Mouse (Mus musculus) limb, embryonic 14.5 days (tissue): ENCODE results near the gene Psmd10. TPM values are rescaled to one million over a fixed set of nuclear protein-coding genes. Genes with fewer than 3 reads are reported as not detected.
A peak's percentile ranks its signal among the peaks of the same experiment; 100 is the strongest.

Experiments
- ATAC-seq: fragments of 200-750 bp; cut with Nextera tagmentation; 2 replicates; pipeline ENCODE4 v1.8.0; 2017; ENCODE audit warnings: low read depth, moderate number of reproducible peaks, moderate TSS enrichment; ENCODE audit not compliant: low FRiP score
- DNase-seq: peaks from one replicate; pipeline ENCODE4 v3.0.0-alpha.2; 2015; ENCODE audit warnings: low spot score
- H3K27ac ChIP-seq: fragments of 300-500 bp; sonication (generic); replicated peaks from 2 replicates; pipeline ENCODE4 v1.5.1; 2014; ENCODE audit warnings: low read depth, mild to moderate bottlenecking, low read length, moderate library complexity, mixed read lengths
- H3K27me3 ChIP-seq: fragments of 300-500 bp; sonication (generic); 2 replicates; pipeline ENCODE4 v1.6.1; 2014; ENCODE audit warnings: low read length, mixed read lengths; ENCODE audit not compliant: control insufficient read depth, insufficient read depth
- H3K36me3 ChIP-seq: fragments of 300-500 bp; sonication (generic); 2 replicates; pipeline ENCODE4 v1.6.1; 2014; ENCODE audit warnings: mild to moderate bottlenecking, low read length, moderate library complexity, mixed read lengths; ENCODE audit not compliant: control insufficient read depth, insufficient read depth
- H3K4me1 ChIP-seq: fragments of 300-500 bp; sonication (generic); 2 replicates; pipeline ENCODE4 v1.6.1; 2014; ENCODE audit warnings: antibody characterized with exemption, low read length, mixed read lengths; ENCODE audit not compliant: control insufficient read depth, insufficient read depth
- H3K4me2 ChIP-seq: fragments of 300-500 bp; sonication (generic); replicated peaks from 2 replicates; pipeline ENCODE4 v1.6.1; 2014; ENCODE audit warnings: low read depth, mild to moderate bottlenecking, low read length, moderate library complexity; ENCODE audit not compliant: severe bottlenecking
- H3K4me3 ChIP-seq: fragments of 300-500 bp; sonication (generic); replicated peaks from 2 replicates; pipeline ENCODE4 v1.5.1; 2014; ENCODE audit warnings: low read length
- H3K9ac ChIP-seq: fragments of 300-500 bp; sonication (generic); 2 replicates; pipeline ENCODE4 v1.6.1; 2014; ENCODE audit warnings: mild to moderate bottlenecking, low read depth, low read length, moderate library complexity; ENCODE audit not compliant: severe bottlenecking
- H3K9me3 ChIP-seq: fragments of 300-500 bp; sonication (generic); 2 replicates; pipeline ENCODE4 v1.6.1; 2016; ENCODE audit warnings: low read length; ENCODE audit not compliant: control insufficient read depth
- POLR2A ChIP-seq: fragments of 200-500 bp; IDR thresholded peaks from 2 replicates; pipeline ENCODE4 v1.8.0; 2012; ENCODE audit warnings: inconsistent platforms, mild to moderate bottlenecking, moderate library complexity, borderline replicate concordance; ENCODE audit not compliant: insufficient read depth, insufficient read length; ENCODE audit errors: extremely low read depth
- WGBS: fragments of 180-500 bp; shearing (Covaris S2); extraction: QIAGEN DNeasy Blood & Tissue Kit; methylation state at CpG from one replicate; pipeline ENCODE4 v1.1.7; 2014; 5-methylcytosine and 5-hydroxymethylcytosine counted together
- polyA plus RNA-seq, 2 experiments: library from polyadenylated mRNA; depleted of rRNA in 1 of 2; stranded (reverse) in 1 of 2; unstranded in 1 of 2; fragments of >200 nt; fragmentation: Nextera tagmentation in 1 of 2; extraction: Ambion mirVana in 1 of 2; gene quantifications; 2 replicates each; pipeline versions ENCODE4 v1.2.1 to v1.2.3; 2012 to 2014

Gene Psmd10
- polyA plus RNA-seq, 2 experiments = 19.0 to 43.9 TPM

DNA sequence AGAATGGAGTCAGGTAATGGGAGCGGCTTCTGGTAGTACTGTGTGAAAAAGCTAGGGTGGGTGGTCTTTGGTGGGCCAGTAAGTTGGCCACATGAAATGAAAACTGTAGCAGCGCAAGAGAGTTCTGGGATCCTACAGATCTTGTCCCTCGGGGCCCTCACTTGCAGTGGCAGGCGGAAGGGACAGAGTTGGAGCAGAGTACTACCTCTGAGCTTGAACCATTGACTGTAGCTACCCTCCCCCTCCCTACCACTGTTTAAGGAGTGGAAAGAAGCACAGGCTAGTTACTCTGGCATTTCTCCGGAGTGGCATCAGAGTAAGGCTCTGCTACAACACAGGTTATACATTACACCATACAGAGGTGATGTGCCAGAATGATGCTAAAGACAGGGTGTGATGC lies 431 bp upstream of the Psmd10 start:
- H3K4me3 ChIP-seq = peak overlapping the region; percentile 47
- H3K27ac ChIP-seq = no peak overlapping the region
- TF ChIP-seq POLR2A = no peak
- WGBS = 25% methylated on average over 5 of the region's 5 CpGs
- H3K9me3 ChIP-seq = no peaks in the 10 kb centered on the region
- H3K27me3 ChIP-seq = no peaks in the 10 kb centered on the region
- H3K4me1 ChIP-seq = no peaks in the 10 kb centered on the region
- H3K4me2 ChIP-seq = peak overlapping the region; percentile 59
- peak; percentile 31 for ATAC-seq
- peaks cover 4% of the 10 kb centered on the region; the same call in 1 of the 2 replicates for H3K36me3 ChIP-seq
- no peak for DNase-seq
- H3K9ac ChIP-seq = 0 out of 2 replicates have a peak overlapping the region, but pooled peaks have one; percentile 21

- no peak overlapping the region for H3K4me3 ChIP-seq
- no peaks in the 10 kb centered on the region for H3K4me1 ChIP-seq
- H3K9me3 ChIP-seq = no peaks in the 10 kb centered on the region
- H3K36me3 ChIP-seq = peaks cover 7% of the 10 kb centered on the region; the same call in 1 of the 2 replicates
- H3K4me2 ChIP-seq = no peak overlapping the region
- DNase-seq (no peak), ATAC-seq (no peak)
- H3K9ac ChIP-seq = no peak overlapping the region
- H3K27ac ChIP-seq = no peak overlapping the region
- H3K27me3 ChIP-seq = no peaks in the 10 kb centered on the region
- TF ChIP-seq POLR2A = no peak
- WGBS = 89% methylated on average over 4 of the region's 4 CpGs
Measured at GRCm38 (mm10) chrX:140953618-140954017, 2.9 kb downstream of the Psmd10 start.

DNA sequence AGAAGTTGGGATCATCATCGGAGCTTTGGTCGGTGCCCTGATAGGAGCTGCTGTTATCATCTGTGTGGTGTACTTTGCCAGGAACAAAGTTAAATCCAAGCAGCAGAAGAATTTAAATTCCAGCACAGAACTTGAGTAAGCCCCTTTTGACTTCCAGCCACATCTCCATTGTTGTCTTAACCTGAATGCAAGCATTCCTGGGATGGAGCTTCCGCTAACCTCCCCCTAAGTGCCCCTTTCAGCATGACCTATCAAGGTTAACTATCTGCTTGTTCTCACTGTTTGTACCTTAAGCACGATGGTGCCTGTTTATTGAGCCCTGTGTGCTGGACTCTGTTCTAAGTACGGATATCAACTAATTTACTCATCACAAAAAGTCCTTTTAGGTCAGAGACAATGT lies 20.3 kb downstream of the Psmd10 start:
- H3K36me3 ChIP-seq = no peaks in the 10 kb centered on the region
- H3K4me1 ChIP-seq = no peaks in the 10 kb centered on the region
- no peak overlapping the region for H3K4me2 ChIP-seq
- H3K9ac ChIP-seq = no peak overlapping the region
- 72% methylated on average over 5 of the region's 5 CpGs for WGBS
- no peak overlapping the region for H3K4me3 ChIP-seq
- ATAC-seq = no peak
- no peak for TF ChIP-seq POLR2A
- no peak for DNase-seq
- no peaks in the 10 kb centered on the region for H3K27me3 ChIP-seq
- no peaks in the 10 kb centered on the region for H3K9me3 ChIP-seq
- H3K27ac ChIP-seq = no peak overlapping the region

- 80% methylated on average over 3 of the region's 3 CpGs for WGBS
- Histone ChIP-seq H3K4me1 (no peaks in the 10 kb centered on the region), H3K4me2 (no peak overlapping the region), H3K27ac (no peak overlapping the region), H3K27me3 (no peaks in the 10 kb centered on the region), H3K9ac (no peak overlapping the region), H3K9me3 (no peaks in the 10 kb centered on the region), H3K36me3 (no peaks in the 10 kb centered on the region), H3K4me3 (no peak overlapping the region)
- ATAC-seq (no peak), DNase-seq (no peak)
- no peak for TF ChIP-seq POLR2A
Measured at GRCm38 (mm10) chrX:140933263-140933662, 23.3 kb downstream of the Psmd10 start.

GRCm38 (mm10) chrX:140932066-140932465 lies 24.5 kb downstream of the Psmd10 start:
- no peak for ATAC-seq
- 63% methylated on average over 3 of the region's 3 CpGs for WGBS
- H3K4me2 ChIP-seq = no peak overlapping the region
- TF ChIP-seq POLR2A = no peak
- H3K36me3 ChIP-seq = no peaks in the 10 kb centered on the region
- H3K4me1 ChIP-seq = no peaks in the 10 kb centered on the region
- no peak overlapping the region for H3K4me3 ChIP-seq
- no peaks in the 10 kb centered on the region for H3K27me3 ChIP-seq
- no peak for DNase-seq
- no peak overlapping the region for H3K9ac ChIP-seq
- no peaks in the 10 kb centered on the region for H3K9me3 ChIP-seq
- H3K27ac ChIP-seq = no peak overlapping the region

DNA sequence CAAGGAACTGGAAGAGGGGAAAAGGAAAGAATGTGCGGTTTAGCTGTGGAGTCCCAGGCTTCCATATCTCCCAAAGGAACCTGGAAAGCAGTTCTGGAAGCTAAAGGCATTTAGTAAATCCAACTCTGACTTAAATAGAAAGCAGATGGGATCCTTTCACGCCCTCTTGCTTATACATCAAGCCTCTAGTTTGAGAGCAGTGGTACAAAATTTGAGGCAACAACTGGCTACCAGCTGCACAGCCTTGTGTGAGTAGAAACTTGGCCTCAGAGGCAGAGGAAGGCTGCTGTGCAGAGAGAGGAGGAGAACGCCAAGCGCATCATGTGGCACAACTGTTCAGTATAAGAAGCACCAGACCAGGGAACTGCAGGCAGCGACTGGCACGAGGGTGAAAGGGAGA lies 35.2 kb downstream of the Psmd10 start:
- TF ChIP-seq POLR2A = no peak
- Histone ChIP-seq H3K4me3 (no peak overlapping the region), H3K27ac (no peak overlapping the region), H3K4me1 (no peaks in the 10 kb centered on the region), H3K36me3 (no peaks in the 10 kb centered on the region), H3K4me2 (no peak overlapping the region), H3K9ac (no peak overlapping the region), H3K27me3 (0 out of 2 replicates have a peak, but pooled peaks cover 9% of the 10 kb centered on the region), H3K9me3 (no peaks in the 10 kb centered on the region)
- 55% methylated on average over 6 of the region's 6 CpGs for WGBS
- peak; percentile 61 for DNase-seq
- no peak; the same call in 1 of the 2 replicates for ATAC-seq
